Mouse (Mus musculus): ENCODE results near the gene Slc22a29. TPM values are rescaled to one million over a fixed set of nuclear protein-coding genes. Genes with fewer than 3 reads are reported as not detected.
"Not testable (repeated sequence)": the region's sequence is repeated elsewhere in the genome, so short reads cannot be mapped to it uniquely, and the experiment has no call there.

Slc22a29 gene
- 19.9 and 20.9 TPM in 2 replicates for polyA plus RNA-seq (2015; fragmentation: Nextera tagmentation; extraction: Ambion mirVana)

GRCm38 (mm10) chr19:8218800-8219199, at the start of gene Slc22a29:
Gene Slc22a29, minus strand, starts transcription at chr19:8218900.
- Histone ChIP-seq H3K4me3 (replicated peaks; ENCODE audit: low read depth, low read length) (no peak within 1 kb of the TSS), H3K36me3 (ENCODE audit: insufficient read depth, low read length) (no peaks in the 10 kb centered on the region), H3K9me3 (replicated peaks; ENCODE audit: low read length) (no peaks in the 10 kb centered on the region), H3K27ac (no peak within 1 kb of the TSS), H3K27me3 (ENCODE audit: insufficient read depth, low read length) (no peaks in the 10 kb centered on the region), H3K4me1 (replicated peaks; ENCODE audit: insufficient read depth, low read length) (no peaks in the 10 kb centered on the region), H3K9ac (ENCODE audit: low read depth, low read length) (no peak within 1 kb of the TSS), H3K4me2 (ENCODE audit: low read length) (no peak within 1 kb of the TSS)
- DNase-seq (ENCODE audit: low spot score) (no peak), ATAC-seq (replicated peaks; ENCODE audit: low FRiP score, low read depth) (no peak)
- 80% methylated on average over 2 of the region's 2 CpGs for WGBS
- no peak for TF ChIP-seq CTCF (IDR thresholded peaks at IDR 0.05; ENCODE audit: low read depth)

GRCm38 (mm10) chr19:8265324-8265723, 46.6 kb upstream of the Slc22a29 start:
- Histone ChIP-seq H3K27me3 (ENCODE audit: insufficient read depth, low read length) (no peaks in the 10 kb centered on the region), H3K4me3 (replicated peaks; ENCODE audit: low read depth, low read length) (no peak overlapping the region), H3K36me3 (ENCODE audit: insufficient read depth, low read length) (no peaks in the 10 kb centered on the region), H3K9ac (ENCODE audit: low read depth, low read length) (no peak overlapping the region), H3K4me1 (replicated peaks; ENCODE audit: insufficient read depth, low read length) (no peaks in the 10 kb centered on the region), H3K9me3 (replicated peaks; ENCODE audit: low read length) (no peaks in the 10 kb centered on the region), H3K4me2 (ENCODE audit: low read length) (no peak overlapping the region; the same call in 1 of the 2 replicates), H3K27ac (peak overlapping the region; percentile 19; the same call in 1 of the 2 replicates)
- peak; percentile 40 for DNase-seq (ENCODE audit: low spot score)
- TF ChIP-seq CTCF (IDR thresholded peaks at IDR 0.05; ENCODE audit: low read depth) = no peak
- no peak for ATAC-seq (replicated peaks; ENCODE audit: low FRiP score, low read depth)
- 60% methylated on average over 3 of the region's 3 CpGs for WGBS

GRCm38 (mm10) chr19:8252705-8253037, 34.0 kb upstream of the Slc22a29 start:
- Histone ChIP-seq H3K4me3 (replicated peaks; ENCODE audit: low read depth, low read length) (peak overlapping the region; percentile 57), H3K27me3 (ENCODE audit: insufficient read depth, low read length) (no peaks in the 10 kb centered on the region), H3K4me2 (ENCODE audit: low read length) (peak overlapping the region; percentile 71), H3K9me3 (replicated peaks; ENCODE audit: low read length) (no peaks in the 10 kb centered on the region), H3K4me1 (replicated peaks; ENCODE audit: insufficient read depth, low read length) (no peaks in the 10 kb centered on the region), H3K36me3 (ENCODE audit: insufficient read depth, low read length) (no peaks in the 10 kb centered on the region), H3K9ac (ENCODE audit: low read depth, low read length) (peak overlapping the region; percentile 65), H3K27ac (peak overlapping the region; percentile 91)
- DNase-seq (ENCODE audit: low spot score) (no peak), ATAC-seq (replicated peaks; ENCODE audit: low FRiP score, low read depth) (no peak)
- 25% methylated on average over 3 of the region's 3 CpGs for WGBS
- no peak for TF ChIP-seq CTCF (IDR thresholded peaks at IDR 0.05; ENCODE audit: low read depth)

- peak overlapping the region; percentile 91 for H3K27ac ChIP-seq
- no peaks in the 10 kb centered on the region for H3K27me3 ChIP-seq (ENCODE audit: insufficient read depth, low read length)
- peak overlapping the region; percentile 71 for H3K4me2 ChIP-seq (ENCODE audit: low read length)
- H3K4me1 ChIP-seq (replicated peaks; ENCODE audit: insufficient read depth, low read length) = no peaks in the 10 kb centered on the region
- no peaks in the 10 kb centered on the region for H3K36me3 ChIP-seq (ENCODE audit: insufficient read depth, low read length)
- TF ChIP-seq CTCF (IDR thresholded peaks at IDR 0.05; ENCODE audit: low read depth) = no peak
- ATAC-seq (replicated peaks; ENCODE audit: low FRiP score, low read depth) (peak; percentile 98), DNase-seq (ENCODE audit: low spot score) (peak; percentile 65)
- peak overlapping the region; percentile 57 for H3K4me3 ChIP-seq (replicated peaks; ENCODE audit: low read depth, low read length)
- 10% methylated on average over 44 of the region's 58 CpGs for WGBS
- H3K9ac ChIP-seq (ENCODE audit: low read depth, low read length) = peak overlapping the region; percentile 65
- no peaks in the 10 kb centered on the region for H3K9me3 ChIP-seq (replicated peaks; ENCODE audit: low read length)
Observed at GRCm38 (mm10) chr19:8251896-8252704, 33.4 kb upstream of the Slc22a29 start.

GRCm38 (mm10) chr19:8228916-8229315, 10.2 kb upstream of the Slc22a29 start:
- Histone ChIP-seq H3K4me1 (replicated peaks; ENCODE audit: insufficient read depth, low read length) (no peaks in the 10 kb centered on the region), H3K4me3 (replicated peaks; ENCODE audit: low read depth, low read length) (no peak overlapping the region), H3K9me3 (replicated peaks; ENCODE audit: low read length) (no peaks in the 10 kb centered on the region), H3K36me3 (ENCODE audit: insufficient read depth, low read length) (no peaks in the 10 kb centered on the region), H3K27me3 (ENCODE audit: insufficient read depth, low read length) (no peaks in the 10 kb centered on the region), H3K4me2 (ENCODE audit: low read length) (no peak overlapping the region), H3K9ac (ENCODE audit: low read depth, low read length) (no peak overlapping the region), H3K27ac (no peak overlapping the region)
- DNase-seq (ENCODE audit: low spot score) (no peak), ATAC-seq (replicated peaks; ENCODE audit: low FRiP score, low read depth) (no peak)
- TF ChIP-seq CTCF (IDR thresholded peaks at IDR 0.05; ENCODE audit: low read depth) = no peak

- no peaks in the 10 kb centered on the region for H3K27me3 ChIP-seq (ENCODE audit: insufficient read depth, low read length)
- H3K4me2 ChIP-seq (ENCODE audit: low read length) = no peak overlapping the region
- H3K36me3 ChIP-seq (ENCODE audit: insufficient read depth, low read length) = no peaks in the 10 kb centered on the region
- 31% methylated on average over 2 of the region's 2 CpGs for WGBS
- ATAC-seq (replicated peaks; ENCODE audit: low FRiP score, low read depth) = no peak
- no peak for TF ChIP-seq CTCF (IDR thresholded peaks at IDR 0.05; ENCODE audit: low read depth)
- no peak overlapping the region for H3K4me3 ChIP-seq (replicated peaks; ENCODE audit: low read depth, low read length)
- H3K9ac ChIP-seq (ENCODE audit: low read depth, low read length) = no peak overlapping the region
- no peaks in the 10 kb centered on the region for H3K9me3 ChIP-seq (replicated peaks; ENCODE audit: low read length)
- DNase-seq (ENCODE audit: low spot score) = peak; percentile 64
- H3K27ac ChIP-seq = peak overlapping the region; percentile 69
- H3K4me1 ChIP-seq (replicated peaks; ENCODE audit: insufficient read depth, low read length) = no peaks in the 10 kb centered on the region
Observed at GRCm38 (mm10) chr19:8148787-8149523, 69.7 kb downstream of the Slc22a29 start.

- not testable (repeated sequence) for H3K36me3 ChIP-seq (ENCODE audit: insufficient read depth, low read length); H3K4me2 ChIP-seq (ENCODE audit: low read length); H3K4me3 ChIP-seq (replicated peaks; ENCODE audit: low read depth, low read length); H3K27me3 ChIP-seq (ENCODE audit: insufficient read depth, low read length); H3K4me1 ChIP-seq (replicated peaks; ENCODE audit: insufficient read depth, low read length); H3K9ac ChIP-seq (ENCODE audit: low read depth, low read length); DNase-seq (ENCODE audit: low spot score); H3K27ac ChIP-seq; ATAC-seq (replicated peaks; ENCODE audit: low FRiP score, low read depth); H3K9me3 ChIP-seq (replicated peaks; ENCODE audit: low read length)
- 72% methylated on average over 2 of the region's 2 CpGs for WGBS
Observed at GRCm38 (mm10) chr19:8142716-8143115, 76.0 kb downstream of the Slc22a29 start.

- H3K9ac ChIP-seq (ENCODE audit: low read depth, low read length); H3K4me3 ChIP-seq (replicated peaks; ENCODE audit: low read depth, low read length); H3K27me3 ChIP-seq (ENCODE audit: insufficient read depth, low read length); H3K4me1 ChIP-seq (replicated peaks; ENCODE audit: insufficient read depth, low read length); H3K9me3 ChIP-seq (replicated peaks; ENCODE audit: low read length); H3K36me3 ChIP-seq (ENCODE audit: insufficient read depth, low read length); H3K27ac ChIP-seq: not testable (repeated sequence)
- peak overlapping the region; percentile 28; the same call in 1 of the 2 replicates for H3K4me2 ChIP-seq (ENCODE audit: low read length)
- DNase-seq (ENCODE audit: low spot score) (peak; percentile 44), ATAC-seq (replicated peaks; ENCODE audit: low FRiP score, low read depth) (peak; percentile 87)
- 44% methylated on average over 14 of the region's 14 CpGs for WGBS
Observed at GRCm38 (mm10) chr19:8134127-8134841, 84.4 kb downstream of the Slc22a29 start.

Data from kidney, postnatal 0 days (tissue).